Mouse (Mus musculus) lung, embryonic 14.5 days (tissue): ENCODE results near the gene Stk25. TPM values are rescaled to one million over a fixed set of nuclear protein-coding genes. Genes with fewer than 3 reads are reported as not detected.

Experiments
- ATAC-seq: fragments of 200-750 bp; cut with Nextera tagmentation; 2 replicates; pipeline ENCODE4 v1.8.0; 2017; ENCODE audit warnings: mild to moderate bottlenecking, moderate TSS enrichment, moderate library complexity; ENCODE audit not compliant: insufficient read depth
- DNase-seq: peaks from one replicate; pipeline ENCODE4 v3.0.0-alpha.2; 2015
- H3K27ac ChIP-seq: fragments of 300-500 bp; sonication (generic); 2 replicates; pipeline ENCODE4 v1.5.1; 2014; ENCODE audit warnings: low read depth, mild to moderate bottlenecking, moderate library complexity
- H3K27me3 ChIP-seq: fragments of 300-500 bp; sonication (generic); 2 replicates; pipeline ENCODE4 v1.6.1; 2014; ENCODE audit warnings: low read length, control low read depth; ENCODE audit not compliant: insufficient read depth
- H3K36me3 ChIP-seq: fragments of 300-500 bp; sonication (generic); 2 replicates; pipeline ENCODE4 v1.6.1; 2014; ENCODE audit warnings: control low read depth; ENCODE audit not compliant: insufficient read depth
- H3K4me1 ChIP-seq: fragments of 300-500 bp; sonication (generic); 2 replicates; pipeline ENCODE4 v1.6.1; 2014; ENCODE audit warnings: antibody characterized with exemption, control low read depth; ENCODE audit not compliant: insufficient read depth
- H3K4me2 ChIP-seq: fragments of 300-500 bp; sonication (generic); 2 replicates; pipeline ENCODE4 v1.6.1; 2014; ENCODE audit warnings: mild to moderate bottlenecking
- H3K4me3 ChIP-seq: fragments of 300-500 bp; sonication (generic); 2 replicates; pipeline ENCODE4 v1.5.1; 2014; ENCODE audit warnings: low read depth, low read length
- H3K9ac ChIP-seq: fragments of 300-500 bp; sonication (generic); 2 replicates; pipeline ENCODE4 v1.6.1; 2014
- H3K9me3 ChIP-seq: fragments of 300-500 bp; sonication (generic); 2 replicates; pipeline ENCODE4 v1.6.1; 2016; ENCODE audit warnings: low read depth, low read length, control low read depth
- CTCF ChIP-seq: IDR thresholded peaks from 2 replicates; pipeline ENCODE4 v1.5.1; 2016; ENCODE audit warnings: antibody characterized with exemption, low read depth
- WGBS: fragments of 180-500 bp; shearing (Covaris S2); extraction: QIAGEN DNeasy Blood & Tissue Kit; methylation state at CpG from one replicate; pipeline ENCODE4 v1.1.7; 2014; 5-methylcytosine and 5-hydroxymethylcytosine counted together
- polyA plus RNA-seq: library from polyadenylated mRNA; unstranded; fragments of >200 nt; fragmentation: Nextera tagmentation; extraction: Ambion mirVana; gene quantifications from 2 replicates; pipeline ENCODE4 v1.2.1, GENCODE M21; 2014

The Stk25 gene
- polyA plus RNA-seq, 1 experiment from 2014 or later = 181 TPM

DNA sequence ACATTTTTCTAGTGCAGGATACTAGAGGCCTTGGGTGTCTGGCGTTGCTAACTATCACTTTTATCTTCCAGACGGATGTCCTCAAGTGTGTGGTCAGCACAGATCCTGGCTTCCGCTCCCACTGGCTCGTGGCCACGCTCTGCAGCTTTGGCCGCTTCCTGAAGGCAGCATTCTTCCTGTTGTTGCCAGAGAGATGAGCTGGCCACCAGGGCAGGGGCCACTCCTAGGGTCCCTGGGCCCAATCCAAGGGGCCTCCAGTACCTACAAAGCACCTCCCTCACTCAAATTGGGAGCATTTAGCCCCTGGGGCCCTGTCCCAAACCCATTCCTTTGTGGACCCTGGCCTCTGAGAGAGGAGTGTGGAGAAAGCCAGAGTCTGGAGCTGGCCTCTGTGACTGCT is 36.5 kb upstream of the Stk25 start:
- no peak; the same call in 1 of the 2 replicates for ATAC-seq
- Histone ChIP-seq H3K36me3 (peaks cover 38% of the 10 kb centered on the region), H3K4me3 (no peak overlapping the region), H3K9ac (no peak overlapping the region), H3K9me3 (no peaks in the 10 kb centered on the region), H3K4me2 (no peak overlapping the region), H3K27ac (no peak overlapping the region), H3K27me3 (no peaks in the 10 kb centered on the region), H3K4me1 (no peaks in the 10 kb centered on the region)
- no peak for TF ChIP-seq CTCF
- WGBS = 59% methylated on average over 6 of the region's 6 CpGs
- peak; percentile 59 for DNase-seq

DNA sequence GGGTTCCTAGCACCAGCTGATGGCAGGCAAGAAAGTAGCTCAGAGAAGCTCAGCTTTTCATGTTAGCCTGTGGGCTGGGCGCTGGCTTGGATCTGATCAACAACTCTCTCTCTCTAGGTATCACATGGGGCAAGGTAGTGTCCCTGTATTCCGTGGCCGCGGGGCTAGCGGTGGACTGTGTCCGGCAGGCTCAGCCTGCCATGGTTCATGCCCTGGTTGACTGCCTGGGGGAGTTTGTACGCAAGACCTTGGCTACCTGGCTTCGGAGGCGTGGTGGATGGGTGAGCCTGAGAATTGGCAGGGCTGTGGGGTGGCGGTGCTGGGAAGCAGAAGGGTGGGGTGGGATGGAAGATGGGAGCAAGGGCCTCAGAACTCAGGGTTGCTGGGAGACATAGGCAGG is 35.5 kb upstream of the Stk25 start:
- WGBS = 91% methylated on average over 10 of the region's 10 CpGs
- H3K9me3 ChIP-seq = no peaks in the 10 kb centered on the region
- no peak overlapping the region for H3K4me2 ChIP-seq
- H3K27me3 ChIP-seq = no peaks in the 10 kb centered on the region
- TF ChIP-seq CTCF = no peak
- peaks cover 49% of the 10 kb centered on the region for H3K36me3 ChIP-seq
- H3K27ac ChIP-seq = no peak overlapping the region
- H3K4me1 ChIP-seq = no peaks in the 10 kb centered on the region
- no peak for DNase-seq
- no peak for ATAC-seq
- no peak overlapping the region for H3K4me3 ChIP-seq
- no peak overlapping the region for H3K9ac ChIP-seq

DNA sequence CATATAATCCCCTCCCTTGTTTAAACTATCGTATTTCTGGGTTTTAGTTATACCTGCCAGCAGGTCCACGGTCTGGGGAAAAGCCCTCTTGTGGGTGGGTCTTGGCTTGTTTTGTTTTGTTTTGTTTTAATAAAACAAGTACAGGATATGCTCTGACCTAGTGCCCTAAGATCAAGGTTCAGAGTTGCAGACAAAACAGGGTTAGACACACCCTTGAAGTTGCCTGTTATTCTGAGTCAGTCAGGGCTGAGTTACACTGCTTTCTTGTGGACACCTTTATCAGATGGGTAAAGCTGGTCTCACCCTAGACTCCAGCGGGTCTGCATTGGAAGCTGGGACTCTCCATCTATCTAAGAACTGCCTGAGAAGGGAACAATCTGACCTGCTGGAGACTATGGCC is 35.0 kb upstream of the Stk25 start:
- H3K4me3 ChIP-seq = no peak overlapping the region
- no peak overlapping the region for H3K27ac ChIP-seq
- H3K36me3 ChIP-seq = peaks cover 49% of the 10 kb centered on the region
- no peak overlapping the region for H3K9ac ChIP-seq
- H3K4me2 ChIP-seq = no peak overlapping the region
- no peak for TF ChIP-seq CTCF
- ATAC-seq (no peak), DNase-seq (no peak)
- WGBS = 80% methylated on average over 3 of the region's 3 CpGs
- no peaks in the 10 kb centered on the region for H3K27me3 ChIP-seq
- no peaks in the 10 kb centered on the region for H3K9me3 ChIP-seq
- H3K4me1 ChIP-seq = no peaks in the 10 kb centered on the region

DNA sequence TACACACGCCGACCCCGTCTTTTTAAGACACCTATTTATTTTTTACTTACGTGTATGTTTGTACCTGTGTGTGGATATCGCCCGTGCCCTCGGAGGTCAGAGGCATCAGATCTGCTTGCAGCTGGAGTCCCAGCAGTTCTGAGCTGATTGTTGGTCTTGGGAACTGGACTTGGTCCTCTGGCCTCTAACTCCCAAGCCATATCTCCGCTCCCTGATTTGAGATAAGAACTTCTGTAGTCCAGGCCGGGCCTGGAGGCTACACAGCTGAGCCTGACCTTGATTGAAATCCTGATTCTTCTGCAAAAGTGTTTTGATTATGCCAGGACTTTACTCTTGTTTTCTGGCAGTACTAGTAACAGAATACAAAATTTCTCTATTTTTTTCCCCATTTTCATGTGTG is 34.3 kb upstream of the Stk25 start:
- H3K4me3 ChIP-seq = no peak overlapping the region
- no peak overlapping the region for H3K4me2 ChIP-seq
- H3K27ac ChIP-seq = no peak overlapping the region
- peaks cover 49% of the 10 kb centered on the region for H3K36me3 ChIP-seq
- DNase-seq (no peak), ATAC-seq (no peak)
- H3K27me3 ChIP-seq = no peaks in the 10 kb centered on the region
- TF ChIP-seq CTCF = no peak
- no peaks in the 10 kb centered on the region for H3K4me1 ChIP-seq
- H3K9ac ChIP-seq = no peak overlapping the region
- no peaks in the 10 kb centered on the region for H3K9me3 ChIP-seq
- WGBS = 85% methylated on average over 9 of the region's 9 CpGs

DNA sequence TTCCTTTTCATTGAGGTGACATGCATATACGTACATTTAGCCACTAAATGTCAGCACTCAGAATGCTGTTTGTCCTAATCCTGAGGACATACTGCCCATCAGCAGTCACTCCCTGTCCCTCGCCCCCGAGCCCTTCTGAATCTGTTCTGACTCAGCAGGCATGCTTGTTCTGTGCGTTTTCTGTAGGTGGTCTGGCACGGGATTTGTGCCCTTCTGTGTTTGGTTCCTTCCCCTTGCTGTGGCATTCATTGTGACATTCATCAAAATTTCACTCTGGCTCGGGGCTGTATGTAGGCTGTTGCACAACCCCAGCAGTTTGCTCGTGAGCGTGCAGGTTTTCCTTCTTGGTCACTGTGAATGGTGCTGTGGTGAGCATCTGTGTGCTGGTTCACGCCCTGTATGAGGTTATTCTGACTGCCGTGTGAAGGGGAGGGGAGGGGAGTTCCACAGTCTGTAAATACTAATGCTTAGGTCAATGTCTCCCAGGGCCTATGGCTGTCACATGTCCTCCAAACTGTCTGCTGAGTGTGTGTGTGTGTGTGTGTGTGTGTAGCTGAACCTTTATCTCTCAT is 33.4 kb upstream of the Stk25 start:
- no peak for TF ChIP-seq CTCF
- 71% methylated on average over 10 of the region's 10 CpGs for WGBS
- no peaks in the 10 kb centered on the region for H3K9me3 ChIP-seq
- no peak overlapping the region for H3K4me3 ChIP-seq
- no peak overlapping the region for H3K27ac ChIP-seq
- no peak overlapping the region for H3K4me2 ChIP-seq
- H3K36me3 ChIP-seq = peaks cover 49% of the 10 kb centered on the region
- no peak for DNase-seq
- no peak overlapping the region for H3K9ac ChIP-seq
- ATAC-seq = no peak
- H3K4me1 ChIP-seq = 0 out of 2 replicates have a peak, but pooled peaks cover 3% of the 10 kb centered on the region
- H3K27me3 ChIP-seq = no peaks in the 10 kb centered on the region

GRCm38 (mm10) chr1:93691106-93691505 is 32.6 kb upstream of the Stk25 start:
- H3K4me2 ChIP-seq = no peak overlapping the region
- no peak overlapping the region for H3K9ac ChIP-seq
- 0 out of 2 replicates have a peak, but pooled peaks cover 3% of the 10 kb centered on the region for H3K4me1 ChIP-seq
- H3K4me3 ChIP-seq = no peak overlapping the region
- H3K27ac ChIP-seq = no peak overlapping the region
- no peaks in the 10 kb centered on the region for H3K9me3 ChIP-seq
- DNase-seq = no peak
- no peak for TF ChIP-seq CTCF
- peaks cover 49% of the 10 kb centered on the region for H3K36me3 ChIP-seq
- ATAC-seq = no peak
- H3K27me3 ChIP-seq = no peaks in the 10 kb centered on the region
- 91% methylated on average over 8 of the region's 8 CpGs for WGBS

DNA sequence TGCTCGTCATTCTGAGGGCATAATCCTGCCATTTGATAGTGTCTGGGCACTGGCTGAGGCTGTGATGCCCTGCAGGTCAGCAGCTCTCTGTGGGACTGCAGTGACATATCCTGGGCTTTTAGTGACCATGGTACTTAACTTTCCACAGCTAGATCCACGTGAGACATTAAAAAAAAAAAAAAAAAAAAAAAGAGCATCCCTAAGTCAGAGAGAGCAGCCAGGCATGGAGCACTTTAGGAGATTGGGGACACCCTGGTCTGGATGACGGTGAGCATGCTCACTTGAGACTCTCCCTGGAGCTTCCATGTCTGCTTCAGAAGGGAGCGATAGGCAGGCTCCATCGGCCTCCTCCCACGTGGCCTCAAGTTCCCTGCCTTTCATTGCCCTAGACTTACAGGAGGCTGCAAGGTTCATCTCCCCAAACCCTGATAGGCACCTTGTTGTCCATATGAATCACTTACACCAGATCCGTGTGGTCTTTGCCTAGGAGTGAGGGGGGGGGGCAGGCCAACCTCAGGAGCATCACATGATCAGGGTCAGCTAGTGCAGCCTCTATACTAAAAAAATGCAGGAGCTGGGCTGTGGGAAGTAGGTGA is 31.5 kb upstream of the Stk25 start:
- Histone ChIP-seq H3K27me3 (no peaks in the 10 kb centered on the region), H3K4me1 (0 out of 2 replicates have a peak, but pooled peaks cover 3% of the 10 kb centered on the region), H3K36me3 (peaks cover 39% of the 10 kb centered on the region), H3K9me3 (no peaks in the 10 kb centered on the region), H3K27ac (no peak overlapping the region), H3K4me2 (no peak overlapping the region), H3K4me3 (no peak overlapping the region), H3K9ac (no peak overlapping the region)
- ATAC-seq = no peak
- TF ChIP-seq CTCF = no peak
- 73% methylated on average over 7 of the region's 7 CpGs for WGBS
- DNase-seq = no peak
